Mouse (Mus musculus): ENCODE measurements at regions not wholly inside any gene's neighbourhood (a gene's known extent, or its start where the extent isn't known, plus 50 kb on each side); places are given as distances from the start of the nearest gene placed in this dataset.

DNA sequence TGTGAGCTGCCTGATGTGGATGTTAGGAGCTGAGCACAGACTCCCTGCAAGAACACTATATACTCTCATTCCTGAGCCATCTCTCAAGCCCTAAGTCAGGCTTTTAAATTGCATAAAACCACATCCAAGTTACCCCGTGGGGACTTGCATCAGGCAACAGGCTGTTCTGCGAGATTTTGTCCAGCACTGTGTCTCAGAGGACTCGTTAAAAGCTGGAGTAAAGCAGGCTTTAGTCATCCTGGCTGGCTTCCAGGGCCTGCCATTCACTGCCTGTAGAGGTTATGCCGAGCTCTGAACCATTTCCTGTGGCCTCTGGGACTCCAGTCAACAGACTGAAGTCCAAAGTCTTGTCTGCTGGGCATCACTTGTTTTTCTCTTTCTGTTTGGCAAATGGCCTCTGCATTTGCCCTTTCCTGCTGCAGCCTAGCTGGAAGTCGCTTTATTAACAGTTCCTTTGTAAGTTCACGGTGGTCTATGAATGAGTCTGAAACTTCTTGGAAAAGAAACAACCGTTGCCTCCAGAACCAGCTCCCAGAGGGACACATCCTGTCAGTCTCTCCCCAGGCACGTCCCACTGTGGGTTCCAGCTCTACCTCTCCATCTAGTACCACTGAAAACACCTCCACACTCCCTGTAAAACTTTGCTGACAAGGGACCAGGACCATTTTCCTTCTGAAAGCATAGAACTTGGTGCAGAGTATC is 61.8 kb upstream of the C1qtnf3 start:
- no peak for ATAC-seq (ENCODE audit: low FRiP score, low read depth)
- no peak overlapping the region for H3K27ac ChIP-seq

DNA sequence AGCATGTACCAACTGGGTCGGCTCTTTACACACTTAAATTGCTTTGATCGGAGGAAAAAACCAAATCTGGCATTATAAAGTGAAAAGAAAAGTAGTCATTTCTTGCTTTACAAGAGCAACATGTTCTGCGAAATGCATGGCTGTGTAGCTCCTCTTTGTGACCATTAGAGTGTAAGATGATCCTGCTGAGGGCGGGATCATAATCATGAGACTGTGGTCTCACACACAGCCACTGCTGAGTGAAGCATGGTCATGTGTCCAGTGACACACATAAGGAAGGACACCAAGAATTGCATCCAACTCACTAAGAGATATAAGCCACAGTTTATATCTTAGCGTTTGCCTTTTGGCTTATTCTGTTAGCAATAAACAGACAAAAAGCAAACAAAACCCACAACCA is 53.8 kb upstream of the C1qtnf3 start:
- ATAC-seq (ENCODE audit: low FRiP score, low read depth), result no peak
- Histone ChIP-seq H3K27me3 (replicated peaks) (no peaks in the 10 kb centered on the region), H3K9ac (no peak overlapping the region), H3K36me3 (no peaks in the 10 kb centered on the region), H3K4me2 (replicated peaks) (no peak overlapping the region), H3K4me1 (no peaks in the 10 kb centered on the region), H3K9me3 (no peaks in the 10 kb centered on the region), H3K27ac (no peak overlapping the region), H3K4me3 (no peak overlapping the region)
- WGBS, result 89% methylated on average over 5 of the region's 5 CpGs

More for the DNA sequence above, 61.8 kb upstream of the C1qtnf3 start:
- no peaks in the 10 kb centered on the region for H3K27me3 ChIP-seq (replicated peaks)
- no peak overlapping the region for H3K4me2 ChIP-seq (replicated peaks)
- H3K36me3 ChIP-seq, result no peaks in the 10 kb centered on the region
- peaks cover 7% of the 10 kb centered on the region for H3K4me1 ChIP-seq
- no peak overlapping the region for H3K4me3 ChIP-seq
- no peak overlapping the region for H3K9ac ChIP-seq
- no peaks in the 10 kb centered on the region for H3K9me3 ChIP-seq
- 58% methylated on average over 8 of the region's 8 CpGs for whole genome bisulfite sequencing

DNA sequence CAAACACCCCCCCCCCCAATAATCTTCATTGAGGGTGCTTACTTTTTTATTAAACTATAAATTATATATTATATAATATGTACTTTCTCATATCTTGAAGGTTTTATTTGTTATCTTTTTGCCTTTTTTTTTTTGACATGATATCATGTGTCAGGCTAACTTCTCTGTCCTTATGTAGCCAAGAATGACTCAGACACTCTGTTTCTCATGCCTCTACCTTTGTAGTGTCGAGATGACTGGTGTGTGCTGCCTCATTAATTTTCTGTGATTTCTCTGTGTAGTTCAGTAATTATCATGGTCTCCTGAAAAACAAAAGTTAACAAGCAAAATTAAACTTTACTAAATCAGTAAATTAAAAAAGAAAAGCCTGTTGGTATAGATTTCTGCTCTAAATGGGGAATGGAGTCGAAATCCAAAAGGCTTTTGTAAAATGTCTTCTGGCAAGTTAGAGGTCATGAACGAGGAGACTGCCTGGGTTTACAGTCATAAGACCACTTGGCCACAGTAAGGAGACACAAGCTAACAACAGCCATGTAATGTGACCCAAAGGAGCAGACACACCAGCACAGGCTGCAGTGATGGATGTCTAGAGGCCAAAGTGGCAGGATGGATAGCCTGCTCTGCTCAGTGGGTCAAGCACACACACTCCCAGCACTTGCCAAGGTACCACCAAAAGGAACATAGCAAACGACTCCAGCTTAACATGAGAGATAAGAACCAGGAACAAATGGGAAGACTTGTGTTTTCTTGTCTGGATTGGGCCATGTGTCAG is 53.2 kb upstream of the C1qtnf3 start:
- H3K4me2 ChIP-seq (replicated peaks), result no peak overlapping the region
- no peak for ATAC-seq (ENCODE audit: low FRiP score, low read depth)
- H3K4me1 ChIP-seq, result no peaks in the 10 kb centered on the region
- H3K9me3 ChIP-seq, result no peaks in the 10 kb centered on the region
- no peak overlapping the region for H3K9ac ChIP-seq
- H3K27me3 ChIP-seq (replicated peaks), result no peaks in the 10 kb centered on the region
- WGBS, result 81% methylated on average over 4 of the region's 4 CpGs
- H3K27ac ChIP-seq, result no peak overlapping the region
- H3K4me3 ChIP-seq, result no peak overlapping the region
- H3K36me3 ChIP-seq, result no peaks in the 10 kb centered on the region

DNA sequence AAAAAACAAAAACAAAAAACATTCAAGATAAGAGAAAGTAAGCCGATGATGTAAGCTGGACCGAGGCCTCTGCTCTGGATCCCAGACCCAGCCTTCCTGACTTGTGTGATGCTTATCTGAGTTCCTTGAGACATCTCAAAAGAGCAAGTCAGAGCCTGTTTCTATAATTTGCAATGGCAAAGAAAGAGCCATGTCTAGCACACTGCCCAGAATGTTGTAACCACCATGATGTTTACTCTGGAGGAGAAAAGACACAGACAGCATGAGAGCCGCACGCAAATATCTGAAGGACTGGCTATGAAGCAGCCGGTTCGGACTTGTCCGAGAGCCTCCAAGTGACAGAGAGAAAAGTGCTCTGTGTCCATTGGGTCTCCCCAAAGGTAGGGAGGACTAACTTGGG is 52.2 kb upstream of the C1qtnf3 start:
- H3K27me3 ChIP-seq (replicated peaks), result no peaks in the 10 kb centered on the region
- ATAC-seq (ENCODE audit: low FRiP score, low read depth), result no peak
- WGBS, result 94% methylated on average over 7 of the region's 7 CpGs
- H3K4me1 ChIP-seq, result no peaks in the 10 kb centered on the region
- H3K36me3 ChIP-seq, result no peaks in the 10 kb centered on the region
- H3K27ac ChIP-seq, result no peak overlapping the region
- H3K9ac ChIP-seq, result no peak overlapping the region
- no peaks in the 10 kb centered on the region for H3K9me3 ChIP-seq
- no peak overlapping the region for H3K4me3 ChIP-seq
- no peak overlapping the region for H3K4me2 ChIP-seq (replicated peaks)

DNA sequence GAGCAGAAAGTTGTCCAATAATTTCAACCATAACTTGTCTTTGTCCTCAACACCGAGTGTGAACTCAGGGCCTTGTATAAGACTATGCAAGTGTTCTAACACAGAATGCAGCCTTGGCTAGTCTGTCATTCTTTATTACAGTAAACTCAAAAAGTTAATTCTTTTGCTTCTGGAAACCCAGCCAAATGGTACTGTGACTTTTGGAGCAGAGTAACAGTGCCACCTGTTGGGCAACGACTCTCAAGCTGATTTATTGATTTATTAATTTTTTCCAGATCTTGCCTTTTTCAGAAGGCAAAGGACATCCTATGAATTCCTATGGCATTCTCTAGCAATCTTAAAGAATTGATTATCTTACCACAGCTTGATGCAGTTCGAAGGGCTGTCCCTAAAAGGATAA is 51.1 kb upstream of the C1qtnf3 start:
- H3K4me2 ChIP-seq (replicated peaks), result no peak overlapping the region
- no peaks in the 10 kb centered on the region for H3K36me3 ChIP-seq
- 62% methylated on average over 3 of the region's 3 CpGs for WGBS
- no peaks in the 10 kb centered on the region for H3K4me1 ChIP-seq
- H3K27me3 ChIP-seq (replicated peaks), result no peaks in the 10 kb centered on the region
- H3K9ac ChIP-seq, result no peak overlapping the region
- H3K4me3 ChIP-seq, result no peak overlapping the region
- no peak overlapping the region for H3K27ac ChIP-seq
- no peaks in the 10 kb centered on the region for H3K9me3 ChIP-seq
- no peak for ATAC-seq (ENCODE audit: low FRiP score, low read depth)

DNA sequence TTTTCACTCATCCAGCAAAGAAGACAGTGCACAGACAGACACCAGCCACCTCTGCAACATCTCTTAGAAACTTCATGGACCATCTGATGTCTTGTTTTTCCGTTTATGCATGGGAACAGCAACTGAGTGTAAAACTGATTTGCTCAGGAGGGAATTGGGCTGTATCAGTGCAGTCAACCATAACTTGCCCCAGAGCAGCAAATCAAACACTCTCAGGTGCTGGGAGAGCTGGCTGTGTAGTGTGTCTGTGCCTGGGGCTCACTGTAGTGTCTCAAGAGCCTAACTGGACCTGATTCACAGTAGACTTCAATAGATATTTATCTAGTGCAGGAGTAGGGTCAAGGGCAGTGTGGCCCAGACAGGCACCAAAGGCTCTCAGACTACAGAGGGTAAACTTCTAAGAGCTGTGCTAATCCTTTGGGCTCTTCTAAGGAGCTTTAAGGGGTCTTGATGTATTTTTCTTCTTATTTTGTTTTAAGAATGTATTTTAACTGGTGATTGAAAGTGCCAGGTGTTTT is 50.3 kb upstream of the C1qtnf3 start:
- Histone ChIP-seq H3K4me2 (replicated peaks) (no peak overlapping the region), H3K36me3 (no peaks in the 10 kb centered on the region), H3K9me3 (no peaks in the 10 kb centered on the region), H3K9ac (no peak overlapping the region), H3K4me1 (no peaks in the 10 kb centered on the region), H3K27me3 (replicated peaks) (no peaks in the 10 kb centered on the region), H3K27ac (no peak overlapping the region), H3K4me3 (no peak overlapping the region)
- ATAC-seq (ENCODE audit: low FRiP score, low read depth), result no peak
- WGBS, result 63% methylated on average over 1 of the region's 1 CpGs
